Mouse (Mus musculus) cerebellum, postnatal 25 days (tissue): ENCODE results near the gene Bcr.

Experiments
- DNase-seq, 2 experiments: peaks; one replicate each; pipeline ENCODE4 v3.0.0; 2021; ENCODE audit warnings: mixed read lengths in 2 of 2

The Bcr gene

DNA sequence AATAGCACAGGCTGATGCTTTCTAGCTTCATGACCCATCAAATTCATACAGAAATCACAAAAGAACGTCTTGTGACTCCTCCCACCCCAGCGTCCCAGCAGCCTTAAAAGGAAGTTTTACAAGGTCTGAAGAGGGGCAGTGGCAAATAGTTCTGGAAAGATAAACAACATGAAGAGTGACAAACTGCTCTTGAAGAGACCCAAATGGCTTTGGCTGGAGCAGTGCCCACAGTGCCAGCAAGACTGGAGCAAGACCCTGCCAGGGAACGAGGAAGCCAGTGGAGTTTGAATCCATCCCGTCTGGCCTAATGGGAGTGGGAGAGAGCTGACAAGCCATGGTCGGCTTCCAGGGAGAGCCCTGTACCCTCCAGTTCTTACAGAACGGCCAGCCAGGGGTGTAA is 126.2 kb downstream of the Bcr start:
- DNase-seq: no peak

DNA sequence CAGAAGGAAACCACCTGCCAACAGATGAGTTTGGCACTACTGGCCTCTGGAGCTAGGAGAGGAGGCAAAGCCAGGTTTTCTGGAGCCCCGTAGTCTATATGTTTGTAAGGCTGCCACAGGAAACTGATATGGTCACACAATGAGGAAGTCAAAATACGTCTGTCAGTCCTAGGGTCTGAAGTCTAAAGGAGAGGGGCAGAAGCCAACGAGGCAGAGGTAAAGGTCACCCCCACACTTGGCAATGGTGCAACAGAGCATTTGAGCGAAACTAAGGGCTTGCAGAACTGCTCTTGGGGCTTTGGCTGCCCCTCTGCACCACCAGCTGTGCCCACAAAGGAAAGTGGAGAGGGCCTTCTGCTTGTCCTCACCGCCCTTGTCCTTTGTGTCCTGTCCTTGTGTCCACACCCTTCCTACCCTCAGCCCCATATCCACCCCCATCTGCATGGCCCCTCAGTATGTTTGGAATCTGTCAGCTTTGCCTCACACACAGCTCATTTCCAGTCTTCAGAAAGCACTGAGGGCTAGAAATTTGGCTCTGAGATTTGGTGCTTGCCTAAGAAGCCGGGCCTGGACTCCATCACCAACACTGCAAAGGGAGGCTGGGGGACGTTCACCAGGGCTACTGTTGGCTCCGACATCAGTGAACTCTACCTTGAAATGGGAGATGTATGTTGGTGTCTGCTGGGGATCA is 127.1 kb downstream of the Bcr start:
- no peak for DNase-seq

DNA sequence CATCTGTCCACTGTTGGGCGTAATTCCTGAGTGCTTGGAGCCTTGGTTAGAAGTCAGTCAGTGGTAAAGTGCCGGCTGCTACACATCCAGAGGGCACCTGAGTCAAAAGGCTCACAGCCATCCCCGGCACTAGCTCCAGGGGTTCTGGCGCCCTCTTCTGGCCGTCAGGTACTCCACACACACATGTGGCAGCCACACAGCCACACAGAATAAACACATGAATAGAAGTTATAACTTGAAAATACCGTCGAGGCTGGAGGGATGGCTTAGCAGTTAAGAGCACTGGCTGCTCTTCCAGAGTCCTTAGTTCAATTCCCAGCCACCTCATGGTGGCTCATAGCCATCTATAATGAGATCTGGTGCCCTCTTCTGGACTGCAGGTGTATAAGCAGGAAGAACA is 131.3 kb downstream of the Bcr start:
- no peak for DNase-seq

DNA sequence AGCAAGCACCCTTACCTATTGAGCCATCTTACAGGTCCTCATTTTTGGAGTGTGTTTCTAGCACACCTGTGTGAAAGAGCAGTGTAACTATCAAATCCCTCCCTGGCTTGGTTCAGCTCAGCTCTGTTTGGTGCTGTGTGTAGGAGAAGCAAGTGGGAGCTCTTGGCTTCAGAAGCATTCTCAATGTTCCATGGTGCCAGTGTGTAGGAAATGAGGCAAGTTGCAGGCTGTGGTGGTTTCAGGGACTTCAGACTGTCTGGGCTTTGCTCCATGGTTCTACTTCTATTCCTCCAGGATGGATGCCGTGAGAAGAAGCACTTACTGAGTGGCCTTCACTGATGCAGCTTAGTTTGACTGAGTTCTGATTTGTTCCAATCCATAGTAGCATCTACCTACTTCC is 137.4 kb downstream of the Bcr start:
- DNase-seq: no peak

DNA sequence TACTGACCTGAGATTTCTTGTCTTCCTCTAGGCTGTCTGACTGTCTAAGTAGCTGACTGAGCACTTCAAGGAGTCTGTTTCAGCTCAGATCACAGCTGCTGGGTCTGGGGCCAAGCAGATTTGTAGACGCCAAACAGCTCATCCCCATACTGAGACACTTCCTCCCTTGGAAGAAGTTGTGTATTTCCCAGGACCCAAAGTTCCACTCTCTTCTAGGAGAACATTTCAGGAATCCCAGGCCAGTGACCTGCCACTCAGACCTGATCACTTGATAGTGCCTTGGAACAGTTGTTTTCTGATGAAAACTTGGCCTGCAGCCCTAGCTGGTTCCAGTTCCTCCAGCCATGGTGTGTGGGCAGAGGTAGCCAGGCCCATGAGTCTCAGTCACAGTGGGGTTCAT is 140.3 kb downstream of the Bcr start:
- no peak for DNase-seq

DNA sequence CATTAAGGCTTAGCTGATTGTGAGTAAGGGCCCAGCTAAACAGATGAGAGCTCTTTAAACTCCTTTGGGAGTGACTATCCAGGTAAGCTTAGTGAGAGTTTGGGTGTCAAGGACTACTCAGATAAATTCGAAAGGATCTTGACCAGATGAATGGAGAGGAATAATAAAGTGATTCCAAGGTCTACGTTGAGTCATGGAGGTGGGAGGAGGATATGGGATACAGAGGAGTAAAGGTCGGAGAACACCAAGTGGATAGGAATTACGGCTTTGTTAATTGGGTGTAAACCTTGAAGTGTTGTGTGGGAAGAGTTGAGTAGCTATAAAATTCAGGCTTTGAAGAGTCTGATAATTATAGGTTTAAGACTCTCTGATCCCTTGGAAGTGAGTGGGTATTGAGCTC is 145.8 kb downstream of the Bcr start:
- DNase-seq: no peak

DNA sequence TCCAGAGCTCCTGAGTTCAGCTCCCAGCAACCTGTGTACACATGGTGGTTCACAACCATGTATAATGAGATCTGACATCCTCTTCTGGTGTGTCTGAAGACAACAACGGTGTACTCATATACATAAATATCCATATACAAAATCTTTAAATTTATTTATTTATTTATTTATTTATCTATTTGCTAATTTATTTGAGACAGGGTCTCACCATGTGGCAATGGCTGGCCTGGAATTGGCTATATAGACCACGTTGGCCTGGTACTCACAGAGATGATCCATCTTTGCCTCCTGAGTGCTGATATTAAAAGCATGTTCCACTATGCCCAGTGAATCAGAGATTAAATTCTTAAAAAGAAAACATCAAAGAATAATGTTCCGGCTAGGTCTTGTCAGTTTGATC is 150.4 kb downstream of the Bcr start:
- DNase-seq: no peak

DNA sequence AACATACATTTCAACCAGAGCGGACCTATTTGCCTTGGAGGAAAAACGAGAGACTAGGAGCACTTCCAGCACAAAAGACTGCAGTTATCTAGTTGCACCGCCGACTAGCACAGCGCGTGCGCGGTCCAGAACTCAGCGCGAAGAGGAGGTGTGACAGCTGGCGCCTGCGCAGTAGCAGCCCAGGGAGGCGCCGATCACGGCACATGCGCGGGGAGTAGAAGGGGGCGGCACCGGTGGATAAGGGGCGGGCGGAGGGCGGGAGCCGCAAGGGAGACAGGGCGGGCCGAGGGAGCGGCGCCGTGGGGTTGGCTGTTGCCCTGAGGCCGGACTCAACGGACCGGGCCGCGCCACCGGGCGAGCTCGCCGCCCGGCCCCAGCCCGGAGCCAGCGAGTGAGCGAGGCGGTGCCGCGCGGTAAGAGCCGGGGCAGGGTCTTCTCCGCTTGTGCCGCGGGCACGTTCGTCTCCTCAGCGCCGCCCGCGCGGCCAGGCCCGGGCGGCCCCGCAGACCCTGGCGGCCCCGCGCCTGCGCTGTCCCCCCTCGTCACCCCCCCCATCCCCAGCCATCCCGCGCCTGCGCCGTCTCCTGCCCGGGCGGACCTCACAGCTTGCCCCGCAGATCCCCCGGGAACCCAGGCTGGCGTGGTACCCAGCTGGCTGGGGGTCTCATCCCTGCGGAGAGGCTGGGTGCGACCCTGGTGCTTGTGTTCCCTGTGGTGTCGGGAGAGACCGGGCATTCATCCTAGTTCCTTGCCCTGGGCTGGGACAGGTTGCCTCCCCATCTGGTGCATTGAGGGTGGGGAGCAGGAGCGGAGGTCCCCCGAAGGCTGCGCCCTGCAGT is 151.6 kb downstream of the Bcr start, which contains the start of gene Specc1l:
TSS of gene Specc1l (plus strand) at position 267 of the 839 bp plus-strand sequence.
- DNase-seq: peak; percentile 97 to 98

DNA sequence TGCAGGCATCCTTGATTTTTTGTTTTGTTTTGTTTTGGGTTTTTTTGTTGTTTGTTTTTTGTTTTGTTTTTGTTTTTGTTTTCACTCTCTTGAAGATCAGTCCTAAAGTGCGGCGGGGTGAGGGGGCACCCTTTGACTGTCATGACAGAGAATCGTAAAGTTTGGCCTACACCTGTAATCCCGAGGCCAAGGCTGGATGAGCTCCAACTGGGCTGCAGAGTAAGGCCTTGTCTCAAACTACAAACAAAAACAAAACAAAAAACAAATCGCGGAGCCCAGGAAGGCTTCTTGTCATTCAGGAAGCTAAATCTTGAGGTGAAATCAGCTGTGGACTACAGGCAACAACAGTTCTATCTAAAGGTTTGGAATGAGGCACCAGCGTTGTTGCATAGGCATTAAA is 152.6 kb downstream of the Bcr start:
- peak; percentile 68 to 81 for DNase-seq

DNA sequence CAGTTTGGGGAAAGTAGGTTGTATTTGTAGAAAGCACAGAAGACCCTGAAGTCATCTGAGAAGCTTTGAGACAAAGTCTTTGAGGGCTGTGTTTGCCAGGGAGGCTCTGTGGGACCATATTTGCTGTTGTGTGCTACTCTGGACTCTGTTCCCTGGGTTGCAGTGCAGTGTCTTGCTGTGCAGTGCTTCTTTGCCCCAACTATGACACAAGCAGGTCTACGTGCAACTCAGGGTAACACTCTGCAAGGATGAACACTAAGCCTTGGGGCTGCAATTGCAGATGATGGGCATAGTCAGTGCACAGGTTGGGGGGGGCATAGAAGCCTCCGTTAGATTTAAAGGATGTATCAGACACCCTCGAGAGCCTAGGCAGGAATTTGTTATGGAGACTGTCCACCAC is 160.3 kb downstream of the Bcr start:
- DNase-seq: no peak

DNA sequence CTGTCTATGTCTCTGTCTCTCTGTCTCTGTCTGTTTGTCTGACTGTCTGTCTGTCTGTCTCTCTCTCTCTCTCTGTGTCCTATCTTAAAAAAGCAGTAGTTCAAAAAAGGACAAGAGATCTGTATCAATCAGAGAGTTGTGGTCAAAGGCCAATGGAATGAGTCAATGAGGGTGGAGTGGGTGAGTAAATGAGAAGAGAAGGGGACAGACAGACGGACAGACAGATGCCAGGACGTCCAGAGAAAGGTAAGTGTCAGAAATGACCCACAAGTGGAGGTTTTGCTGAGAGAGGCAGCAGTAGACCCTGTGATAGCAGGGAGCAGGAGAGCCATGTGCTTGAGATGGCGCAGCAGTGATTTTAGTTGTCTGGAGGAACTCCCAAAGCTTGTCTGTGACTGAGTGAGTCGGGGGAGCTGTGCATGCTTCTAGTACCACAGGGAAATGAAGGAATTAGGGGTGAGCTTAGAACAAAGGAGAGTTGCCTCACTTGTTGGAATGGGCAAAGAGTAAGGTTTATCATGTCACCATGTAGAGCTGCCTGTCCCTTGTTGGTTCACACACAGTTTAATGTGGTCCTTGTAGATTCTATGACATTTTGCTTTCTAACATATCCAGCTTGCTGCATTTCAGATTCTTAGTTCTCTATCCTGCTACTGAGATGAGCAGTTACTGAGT is 161.7 kb downstream of the Bcr start:
- no peak for DNase-seq

DNA sequence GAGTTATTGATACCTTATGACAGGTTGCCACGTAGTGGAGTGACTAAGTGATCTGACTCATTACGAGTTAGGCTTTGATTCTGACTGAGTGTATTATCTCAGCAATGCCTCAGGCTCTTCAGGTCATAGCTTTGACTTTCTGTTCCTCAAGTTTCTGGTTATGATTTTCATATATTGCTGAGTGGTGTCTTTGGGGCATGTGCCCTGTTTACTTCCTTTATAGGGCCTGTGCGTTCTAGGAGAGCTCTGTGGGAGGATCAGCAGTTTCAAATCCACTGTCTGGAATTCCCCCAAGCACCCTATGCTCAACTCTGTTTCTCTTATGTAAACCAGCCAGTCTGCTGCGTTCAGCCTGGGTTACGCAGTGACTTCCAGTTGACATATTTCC is 162.2 kb downstream of the Bcr start:
- DNase-seq: no peak

DNA sequence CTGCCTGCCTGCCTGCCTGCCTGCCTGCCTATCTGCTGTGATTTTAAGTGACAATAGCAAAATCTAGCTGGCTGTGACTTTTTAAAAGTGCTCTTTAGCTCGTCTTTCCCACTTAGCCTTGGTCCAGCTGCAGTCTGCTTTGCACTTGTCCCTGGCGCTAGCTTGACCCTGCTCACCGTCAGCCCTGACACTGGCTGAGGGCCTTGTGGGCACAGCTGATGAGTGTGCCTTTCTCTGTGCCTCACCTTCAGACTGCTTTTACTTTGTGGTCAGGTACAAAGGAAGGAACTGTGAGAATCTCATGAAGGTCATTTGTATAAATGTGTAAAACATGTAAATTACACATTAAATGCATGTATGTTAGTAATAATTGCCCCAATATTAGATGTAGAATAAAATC is 163.8 kb downstream of the Bcr start:
- no peak for DNase-seq

DNA sequence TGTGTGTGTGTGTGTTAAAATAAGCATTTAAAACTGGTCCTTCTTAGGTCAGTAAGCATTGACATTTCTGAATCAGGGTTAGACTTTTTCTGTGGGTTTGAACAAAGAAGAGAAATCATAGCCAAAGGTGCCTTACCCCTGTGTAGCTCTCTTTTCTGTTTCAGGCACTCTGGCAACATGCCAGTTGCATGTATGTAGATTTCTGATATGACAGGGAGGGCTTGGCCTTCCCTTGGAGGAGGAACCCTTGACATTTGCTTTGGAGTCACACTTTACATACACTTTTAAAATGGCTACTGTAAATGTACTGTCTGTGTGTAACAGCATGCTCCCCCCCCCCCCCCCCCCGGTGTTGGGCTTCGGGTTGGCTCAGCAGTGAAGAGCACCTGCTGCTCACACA is 164.2 kb downstream of the Bcr start:
- DNase-seq: no peak

DNA sequence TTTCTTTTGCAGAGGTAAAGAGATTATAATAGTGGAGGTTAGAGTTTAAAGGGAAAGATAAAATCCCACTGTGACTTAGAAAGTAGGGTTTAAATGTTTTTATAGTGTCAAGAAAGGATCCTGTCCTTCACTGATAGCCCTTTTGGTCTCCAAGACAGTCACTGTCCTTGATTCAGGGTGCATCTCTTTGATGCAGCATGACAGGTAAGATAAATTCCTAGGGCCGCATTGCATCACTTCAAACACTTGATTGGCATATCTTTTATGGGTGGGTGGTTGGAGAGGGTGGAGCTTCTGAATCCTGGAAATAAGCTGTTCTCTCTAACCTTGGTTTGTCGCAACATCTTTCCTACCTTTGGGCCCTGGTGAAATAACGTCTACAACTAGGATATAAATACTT is 167.0 kb downstream of the Bcr start:
- DNase-seq: no peak

DNA sequence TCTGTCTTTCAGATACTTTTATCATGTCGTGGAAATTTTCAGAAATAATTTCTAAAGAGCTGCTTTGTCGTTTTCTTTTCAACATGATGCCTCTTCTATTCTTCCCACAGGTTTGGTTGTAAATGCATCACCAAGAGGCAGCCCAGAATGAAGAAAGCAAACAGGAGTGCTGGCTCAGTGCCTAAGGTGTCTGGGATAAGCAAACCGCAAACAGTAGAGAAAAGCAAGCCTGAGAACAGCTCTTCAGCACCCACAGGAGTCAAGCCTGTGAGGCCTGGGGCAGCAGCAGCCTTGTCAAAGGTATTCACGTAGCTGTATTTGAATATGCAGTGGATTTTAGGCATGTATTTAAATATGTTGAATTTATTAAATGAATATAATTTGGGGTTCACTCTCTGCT is 170.2 kb downstream of the Bcr start:
- DNase-seq: peak in 1 of 2 experiments; percentile 66

DNA sequence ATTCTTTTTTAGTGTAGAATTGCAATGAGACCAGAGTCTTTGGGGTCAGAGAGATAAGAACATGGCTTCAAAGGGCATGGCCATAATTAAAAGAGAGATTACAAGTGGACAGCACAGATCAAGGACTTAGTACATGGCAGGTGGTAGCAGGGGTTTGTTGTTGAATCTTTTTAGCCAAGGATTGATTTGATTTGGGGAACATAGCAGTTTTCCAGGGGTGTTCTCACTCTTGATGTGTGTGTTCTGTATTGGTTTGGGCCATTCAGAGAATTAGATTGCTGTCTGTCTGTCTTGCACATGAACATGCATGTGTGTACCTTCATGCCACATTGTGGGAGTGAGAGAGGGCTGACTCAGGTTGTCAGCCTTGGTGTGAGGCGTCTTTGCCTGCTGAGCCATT is 171.5 kb downstream of the Bcr start:
- no peak for DNase-seq

DNA sequence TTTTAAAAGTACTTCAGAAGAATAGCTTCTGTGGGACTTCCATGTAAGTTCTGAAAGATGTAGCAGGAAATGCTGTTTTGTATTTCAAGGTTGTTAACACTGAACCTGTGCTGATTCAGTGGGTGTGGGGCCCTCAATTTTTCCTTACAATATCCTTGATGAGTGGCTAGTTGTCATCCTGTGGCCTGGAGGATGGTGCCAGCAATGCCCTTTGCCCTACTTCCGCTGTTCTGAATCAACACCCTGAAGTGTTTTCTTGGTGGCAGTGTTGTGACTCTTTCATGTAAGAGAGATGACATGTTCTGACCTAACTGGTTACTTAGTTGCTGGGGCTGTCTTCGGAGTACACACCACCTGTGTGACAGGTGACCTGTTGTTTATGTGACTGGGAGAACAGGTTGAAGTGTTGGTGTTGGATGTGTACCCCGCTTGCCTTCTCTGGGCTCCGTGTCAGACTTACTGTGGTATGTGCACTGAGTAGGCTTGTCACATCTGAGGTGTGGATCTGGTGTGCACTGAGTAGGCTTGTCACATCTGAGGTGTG is 172.3 kb downstream of the Bcr start:
- DNase-seq: no peak

DNA sequence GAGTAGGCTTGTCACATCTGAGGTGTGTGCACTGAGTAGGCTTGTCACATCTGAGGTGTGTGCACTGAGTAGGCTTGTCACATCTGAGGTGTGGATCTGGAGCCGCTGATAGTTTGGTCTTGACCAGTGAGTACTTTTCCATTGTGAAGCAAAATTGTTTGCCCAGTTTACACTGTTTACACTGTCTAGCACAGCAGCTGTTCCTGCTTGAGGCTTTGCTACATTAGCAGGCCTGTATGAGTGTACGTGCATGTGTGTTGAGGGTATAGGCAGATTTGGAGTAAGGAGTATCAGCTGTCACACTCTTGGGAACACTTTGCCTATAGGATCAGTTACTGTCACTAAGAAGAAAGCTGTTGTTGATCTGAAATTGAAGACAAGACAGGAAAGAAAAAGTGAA is 173.1 kb downstream of the Bcr start:
- no peak for DNase-seq
